In the genomic region with DNA sequence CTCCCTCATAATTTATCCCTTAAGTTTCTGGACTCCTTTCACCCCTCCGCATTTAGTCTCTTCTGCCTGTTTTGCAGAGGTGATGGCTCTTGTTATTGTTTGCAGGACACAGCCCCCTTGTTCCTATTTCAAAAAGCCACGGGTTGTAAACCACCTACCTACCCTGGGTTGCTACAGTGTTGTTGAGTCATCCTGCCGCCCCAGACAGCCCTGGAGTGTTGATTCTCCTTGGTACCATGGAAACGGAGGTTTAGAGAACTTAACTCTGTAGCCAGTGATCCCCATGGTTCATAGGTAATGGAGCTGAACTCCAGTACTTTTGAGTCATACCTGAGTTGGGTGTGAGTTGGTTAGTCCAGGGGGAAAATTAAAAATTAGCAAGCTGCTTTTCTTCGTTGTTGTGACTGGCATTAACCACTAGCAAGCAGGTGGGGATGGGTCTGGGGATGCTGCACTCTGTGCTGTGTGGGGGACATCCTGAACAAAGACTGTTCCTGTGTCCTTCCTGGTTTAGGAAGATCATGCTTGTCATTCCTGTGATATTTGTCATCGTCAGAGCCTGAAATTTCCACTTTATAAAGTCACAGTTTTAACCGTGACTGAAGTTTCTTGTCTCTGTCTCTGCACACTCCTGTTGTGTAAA, we compare ENCODE assay signal across 7 mouse cellular contexts. TPM values are rescaled to one million over a fixed set of nuclear protein-coding genes. Genes with fewer than 3 reads are reported as not detected.
DNase-seq lines count a peak whose midpoint lies in the region; ATAC-seq and TF ChIP-seq lines count a peak whose summit lies in the region.

No protein-coding gene starts in this region.

- H3K27me3 ChIP-seq in intestine, embryonic 14.5 days (replicated peaks; ENCODE audit: control insufficient read depth, insufficient read depth, low read length): no peaks in the 10 kb centered on the region

- H3K9me3 ChIP-seq in intestine, embryonic 14.5 days (ENCODE audit: control insufficient read depth, low read length): no peaks in the 10 kb centered on the region

- H3K36me3 ChIP-seq in intestine, embryonic 14.5 days (ENCODE audit: control insufficient read depth, insufficient read depth, low read length): no peaks in the 10 kb centered on the region

- H3K9ac ChIP-seq in intestine, embryonic 14.5 days (ENCODE audit: low read length): peak overlapping the region; percentile 100; the same call in 1 of the 2 replicates

- WGBS in intestine, embryonic 14.5 days: 23% methylated on average over 7 of the region's 7 CpGs

- TF ChIP-seq POLR2A in cortical plate, adult 2 months (IDR thresholded peaks at IDR 0.05; ENCODE audit: extremely low read depth, insufficient read depth, low read length): no peak

- peak; percentile 77 for DNase-seq in testis, postnatal 14 days (ENCODE audit: low spot score)
- no peak for DNase-seq in testis, postnatal 10 days (ENCODE audit: low spot score)
- no peak for DNase-seq in intestine, embryonic 14.5 days (ENCODE audit: low spot score)
- no peak for DNase-seq in cerebellum, adult 9-10 months
- DNase-seq in thymus, postnatal 4 days: no peak

- H3K4me1 ChIP-seq in cortical plate, adult 2 months (ENCODE audit: control insufficient read depth, insufficient read depth, low read length): peaks cover 17% of the 10 kb centered on the region
- peaks cover 40% of the 10 kb centered on the region for H3K4me1 ChIP-seq in intestine, embryonic 14.5 days (replicated peaks; ENCODE audit: control insufficient read depth, insufficient read depth, low read length)

- TF ChIP-seq CTCF in cortical plate, adult 2 months (IDR thresholded peaks at IDR 0.05; ENCODE audit: extremely low read depth, insufficient read depth, low read length): no peak

- H3K4me3 ChIP-seq in cortical plate, adult 2 months (ENCODE audit: insufficient read depth, low read length): peak overlapping the region; percentile 83
- peak overlapping the region; percentile 90; the same call in 1 of the 2 replicates for H3K4me3 ChIP-seq in intestine, embryonic 14.5 days (ENCODE audit: low read depth, low read length)

- H3K4me2 ChIP-seq in intestine, embryonic 14.5 days (ENCODE audit: low read length): peak overlapping the region; percentile 83

- no peak for ATAC-seq in intestine, embryonic 14.5 days (replicated peaks; ENCODE audit: low FRiP score, low TSS enrichment, low read depth)
- peak; percentile 66 for ATAC-seq in megakaryocyte, adult 5-6 weeks (ENCODE audit: poor library complexity, severe bottlenecking)

- no peak overlapping the region for H3K27ac ChIP-seq in cortical plate, adult 2 months (ENCODE audit: insufficient read depth, low read length)
- no peak overlapping the region for H3K27ac ChIP-seq in intestine, embryonic 14.5 days (ENCODE audit: low read depth)

RNA-seq across cellular contexts. Expression of gene Reep3, which starts 1.8 kb away (rescaled TPM):
- 23.5 and 26.4 TPM in 2 replicates for polyA plus RNA-seq in cortical plate, adult 2 months (2012; rRNA removed)
- polyA plus RNA-seq in intestine, embryonic 14.5 days (2014; fragmentation: Nextera tagmentation; extraction: Ambion mirVana): 35.7 and 38.2 TPM in 2 replicates
- 84.2 and 101 TPM in 2 replicates for total RNA-seq in megakaryocyte, adult 5-6 weeks (2015)
- total RNA-seq in megakaryocyte, adult 5-6 weeks (2017): 46.7 and 59.2 TPM in 2 replicates

RNA-seq across cellular contexts. Expression of gene Jmjd1c, which starts 2.6 kb away (rescaled TPM):
- polyA plus RNA-seq in cortical plate, adult 2 months (2012; rRNA removed): 31.8 and 32.4 TPM in 2 replicates
- 43.6 and 47.5 TPM in 2 replicates for polyA plus RNA-seq in intestine, embryonic 14.5 days (2014; fragmentation: Nextera tagmentation; extraction: Ambion mirVana)
- 96.1 and 96.7 TPM in 2 replicates for total RNA-seq in megakaryocyte, adult 5-6 weeks (2015)
- 69.0 and 91.8 TPM in 2 replicates for total RNA-seq in megakaryocyte, adult 5-6 weeks (2017)
